Mouse (Mus musculus) thymus, postnatal 10 days (tissue): ENCODE data around the gene Elovl6.

Experiments used
- DNase-seq, 2 experiments: peaks; one replicate each; pipeline ENCODE4 v3.0.0; 2021; ENCODE audit warnings: low spot score in 2 of 2

Gene Elovl6

DNA sequence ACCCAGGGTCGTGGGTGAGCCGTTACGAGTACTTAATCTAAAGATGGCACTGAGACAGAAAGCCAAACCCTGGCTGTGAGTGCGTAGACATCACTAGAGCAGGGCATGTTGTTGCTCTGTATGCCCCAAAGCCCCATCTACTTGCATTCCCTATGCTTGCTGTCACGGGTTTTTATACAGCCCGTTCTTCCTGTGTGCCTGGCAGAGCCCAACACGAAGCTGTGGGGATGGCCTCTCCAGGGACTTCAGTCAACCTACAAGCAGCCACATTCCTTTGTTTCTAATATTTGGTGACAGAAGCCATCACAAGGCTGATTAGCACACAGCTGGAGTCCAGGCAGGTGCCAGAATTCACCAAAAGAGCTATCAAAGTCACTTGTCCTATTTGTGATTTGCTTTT lies 73.3 kb downstream of the Elovl6 start:
- DNase-seq: no peak

DNA sequence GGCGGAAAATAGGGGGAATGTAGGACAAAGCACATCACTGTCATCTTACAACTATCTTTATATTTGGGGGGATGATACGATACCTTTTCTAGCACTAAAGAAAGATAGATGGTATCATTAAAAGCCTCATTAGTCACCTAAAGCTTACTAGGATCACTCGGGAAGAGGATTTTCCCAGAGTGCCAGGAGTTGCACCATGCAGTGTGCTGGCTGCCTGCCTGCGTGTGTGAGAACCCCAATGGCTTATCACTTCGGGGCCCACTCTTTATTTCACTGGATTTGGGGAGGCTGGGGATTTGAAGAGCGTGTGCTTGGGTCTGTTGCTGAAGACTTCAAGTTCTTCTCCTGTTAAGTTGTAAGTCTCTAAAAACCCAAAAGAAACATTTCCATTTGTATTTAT lies 73.8 kb downstream of the Elovl6 start:
- no peak for DNase-seq

GRCm38 (mm10) chr3:129611626-129612025 lies 79.5 kb downstream of the Elovl6 start:
- DNase-seq: no peak

DNA sequence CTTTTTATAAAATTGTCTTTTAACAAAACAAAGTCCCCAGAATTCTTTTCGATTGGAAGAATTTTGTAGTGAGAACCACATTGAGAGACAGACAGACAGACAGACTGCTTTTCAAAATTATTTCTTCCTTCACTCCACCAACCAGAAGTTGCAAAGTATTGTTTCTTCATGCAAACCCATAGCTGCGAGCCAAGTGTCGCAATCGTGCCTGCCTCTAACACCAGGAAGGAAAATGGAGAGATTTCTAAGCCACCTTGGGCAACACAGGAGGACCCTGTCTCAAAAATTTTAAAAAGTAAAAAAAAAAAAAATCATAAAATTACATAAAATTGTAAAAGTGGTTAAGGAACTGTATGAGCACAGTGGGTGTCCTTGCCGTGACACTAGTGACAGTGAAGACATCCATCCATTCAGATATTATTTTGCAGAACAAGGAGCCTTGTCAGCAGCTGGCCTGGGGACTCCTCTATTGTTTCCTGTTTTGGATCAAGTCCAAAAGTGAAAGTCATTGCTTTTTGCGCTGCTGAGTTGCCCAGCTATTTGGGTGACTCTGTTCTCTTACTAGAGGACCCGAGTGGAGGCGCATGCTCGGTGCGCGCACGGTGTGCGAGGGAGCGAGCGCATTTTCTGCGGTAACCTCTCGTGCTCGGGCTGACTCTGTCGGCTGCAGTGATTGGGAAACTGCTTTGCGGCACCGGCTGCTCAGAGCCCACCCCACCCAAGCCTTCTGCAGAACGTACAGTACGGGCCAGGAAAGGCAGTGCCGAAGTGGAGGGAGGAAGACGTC lies 80.3 kb downstream of the Elovl6 start:
- no peak for DNase-seq

- DNase-seq: no peak
These were observed 81.6 kb downstream of the Elovl6 start for GRCm38 (mm10) chr3:129613756-129614155.

DNA sequence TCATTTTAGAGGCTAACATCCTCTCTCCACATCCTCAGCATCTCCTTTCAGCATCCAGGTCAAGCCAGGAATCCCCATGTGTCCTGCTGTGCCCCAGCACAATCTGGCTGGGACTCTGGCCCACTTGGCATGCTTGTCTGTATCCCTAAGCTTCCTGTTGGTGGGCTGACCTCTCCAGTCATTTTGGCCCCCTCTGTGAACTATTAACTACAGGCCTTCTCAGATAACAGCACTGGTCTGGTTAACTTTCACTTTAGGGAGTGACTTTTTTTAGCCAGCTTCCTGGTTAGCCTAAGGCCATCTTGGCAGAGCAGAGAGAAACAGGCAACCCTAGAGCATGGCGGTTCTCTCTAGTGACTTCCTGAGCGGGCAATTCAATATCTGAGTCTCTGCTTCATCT lies 82.1 kb downstream of the Elovl6 start:
- DNase-seq: no peak

DNA sequence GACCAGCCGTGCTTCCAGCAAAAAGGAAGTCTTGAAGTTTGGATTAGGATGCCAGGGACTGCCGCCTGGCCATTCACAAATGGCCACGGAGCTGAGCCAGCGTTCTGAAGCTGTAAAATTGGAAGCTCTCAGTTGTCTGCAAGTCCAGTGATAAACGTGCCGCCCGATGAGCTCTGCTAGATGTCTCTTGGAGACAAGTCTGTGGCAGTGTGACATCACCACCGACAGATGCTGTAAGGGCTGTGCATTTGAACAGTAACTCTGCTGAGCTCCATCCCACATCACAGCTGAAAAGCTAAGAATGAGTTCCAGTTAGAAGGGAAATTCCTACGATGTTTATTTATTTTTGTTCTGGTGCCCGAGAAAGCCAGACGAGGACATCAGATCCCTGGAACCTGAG lies 85.3 kb downstream of the Elovl6 start:
- DNase-seq: no peak

DNA sequence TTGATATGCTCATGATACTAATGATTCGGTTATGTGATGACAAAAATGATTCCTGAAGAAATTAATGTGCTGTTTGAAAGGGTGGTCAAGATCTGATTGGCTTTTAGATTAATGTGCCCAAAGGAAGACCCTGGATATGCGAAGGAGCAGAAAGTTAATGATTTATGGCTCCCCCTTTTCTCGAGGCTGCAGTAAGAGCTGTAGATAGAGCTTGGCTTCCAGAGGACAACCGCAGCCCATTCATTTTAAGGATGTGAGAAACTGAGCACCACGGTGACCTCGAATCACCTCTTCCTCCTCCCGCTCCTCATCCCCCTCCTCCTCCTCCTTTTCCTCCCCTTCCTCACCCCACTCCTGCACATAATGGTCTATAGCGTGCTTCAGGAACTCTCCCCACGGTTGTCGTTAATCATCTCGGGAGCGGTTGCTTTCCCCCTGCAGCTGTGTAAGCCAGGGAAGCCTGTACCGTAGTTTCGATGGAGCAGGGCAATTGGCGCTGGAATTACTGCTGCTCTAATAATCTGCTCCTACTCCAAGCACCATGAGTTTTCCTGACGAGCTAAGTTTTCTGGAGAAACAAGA lies 87.1 kb downstream of the Elovl6 start:
- DNase-seq: no peak

GRCm38 (mm10) chr3:129620802-129621201 lies 88.6 kb downstream of the Elovl6 start:
- no peak for DNase-seq

GRCm38 (mm10) chr3:129621255-129621654 lies 89.1 kb downstream of the Elovl6 start:
- DNase-seq: no peak

DNA sequence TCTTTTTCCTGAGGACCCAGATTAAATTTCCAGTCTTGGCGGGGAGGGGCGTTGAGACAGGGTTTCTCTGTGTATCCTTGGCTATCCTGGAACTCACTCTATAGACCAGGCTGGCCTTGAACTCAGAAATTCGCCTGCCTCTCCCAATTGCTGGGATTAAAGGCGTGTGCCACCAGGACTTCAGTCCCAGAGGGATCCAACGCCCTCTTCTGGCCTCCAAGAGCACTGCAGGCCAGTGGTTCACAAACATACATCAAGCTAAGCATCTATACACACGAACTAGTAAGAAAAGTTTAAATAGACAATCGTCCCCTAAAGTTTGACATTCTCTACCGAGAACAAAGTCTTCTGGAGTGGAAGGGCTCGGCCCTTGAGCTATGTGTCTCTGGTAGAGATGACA lies 90.0 kb downstream of the Elovl6 start:
- peak; percentile 10 to 27 for DNase-seq

DNA sequence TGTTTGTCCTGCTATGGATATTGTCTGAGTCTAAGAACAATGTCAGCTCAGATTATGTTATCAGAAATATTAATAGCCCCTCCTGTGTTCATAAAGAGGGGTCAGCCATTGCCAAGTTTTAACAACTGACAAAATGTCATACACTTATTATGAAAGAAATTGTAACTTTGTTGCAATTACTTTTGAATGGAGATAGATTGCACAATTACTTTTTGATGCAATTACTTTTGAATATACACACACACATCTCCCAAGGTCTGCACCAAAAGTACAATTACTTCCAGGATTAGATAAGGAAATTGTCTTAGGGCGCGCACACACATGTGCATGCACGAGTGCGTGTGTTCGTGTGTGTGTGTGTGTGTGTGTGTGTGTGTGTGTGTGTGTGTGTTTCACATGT lies 90.5 kb downstream of the Elovl6 start:
- DNase-seq: no peak

- DNase-seq: no peak
These were observed 92.1 kb downstream of the Elovl6 start for GRCm38 (mm10) chr3:129624193-129624805.

DNA sequence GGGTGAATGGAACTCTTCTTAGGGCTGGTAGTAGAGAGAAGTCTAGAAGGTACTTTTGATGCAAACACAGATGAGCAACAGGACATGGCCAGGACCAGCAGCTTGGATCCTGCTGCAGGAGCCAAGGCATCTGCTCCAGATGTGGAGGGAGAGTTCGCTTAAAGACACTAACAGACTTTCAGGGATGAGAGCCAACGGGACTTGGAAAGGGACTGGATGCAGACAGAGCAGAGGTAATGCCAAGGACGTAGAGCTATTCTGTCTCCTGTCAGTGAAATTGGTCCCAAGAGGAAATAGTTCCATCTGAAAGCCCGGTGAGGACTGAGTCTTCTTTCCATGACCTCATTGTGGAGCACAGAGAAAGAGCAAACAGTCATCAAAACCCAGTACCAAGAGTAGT lies 95.1 kb downstream of the Elovl6 start:
- no peak for DNase-seq

DNA sequence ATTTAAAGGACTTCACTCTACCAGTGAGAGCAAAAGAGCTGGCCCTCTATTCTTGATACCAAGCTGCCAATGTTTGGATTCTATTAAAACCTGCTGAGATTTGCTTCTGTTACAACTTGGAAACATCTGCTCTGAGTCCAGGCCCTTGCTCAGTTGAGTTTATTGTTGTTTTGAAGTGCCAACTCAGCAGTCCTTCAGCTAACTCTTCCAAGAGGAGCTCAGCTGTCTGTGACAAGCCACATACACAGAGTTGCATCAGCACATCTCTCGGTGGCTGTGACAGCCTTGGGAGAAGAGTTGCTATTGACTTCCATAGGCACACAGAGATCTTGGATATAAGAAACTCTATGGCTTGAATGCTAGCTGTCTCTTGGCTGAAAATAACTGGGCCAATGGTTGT lies 98.9 kb downstream of the Elovl6 start:
- DNase-seq: no peak

- no peak for DNase-seq
These were observed 99.7 kb downstream of the Elovl6 start for GRCm38 (mm10) chr3:129631857-129632256.

GRCm38 (mm10) chr3:129633518-129633917 lies 101.4 kb downstream of the Elovl6 start:
- no peak for DNase-seq

DNA sequence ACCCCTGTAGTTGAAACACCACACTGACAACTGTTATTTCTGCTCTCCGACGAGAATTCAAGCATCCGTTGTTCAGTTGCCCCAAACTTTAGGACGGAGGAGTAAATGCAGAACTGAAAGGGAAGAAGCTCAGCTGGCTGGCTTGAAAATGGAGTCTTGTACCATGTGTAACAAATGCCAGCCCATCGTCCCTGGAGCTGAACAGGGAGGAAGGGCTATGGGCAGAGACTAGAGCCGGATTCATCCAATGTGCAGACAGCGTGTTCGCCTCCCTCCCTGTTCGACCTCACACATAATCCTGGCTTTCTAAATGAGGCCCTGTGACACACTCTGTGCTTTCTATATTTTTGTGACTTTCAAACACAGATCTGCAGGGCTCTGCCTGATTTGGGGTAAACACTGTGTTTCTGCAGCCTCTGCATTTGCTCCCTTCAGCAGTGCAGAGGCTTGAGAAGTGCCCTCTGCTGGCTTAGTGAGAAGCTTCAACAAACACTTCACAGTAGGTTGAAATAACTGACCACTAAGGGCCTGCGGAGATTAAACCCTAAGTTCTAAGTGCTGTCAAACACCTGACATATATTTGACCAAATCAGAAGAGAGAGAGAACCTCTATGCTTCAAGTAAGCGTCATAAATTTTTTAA lies 102.2 kb downstream of the Elovl6 start:
- DNase-seq: peak in 1 of 2 experiments; percentile 25

DNA sequence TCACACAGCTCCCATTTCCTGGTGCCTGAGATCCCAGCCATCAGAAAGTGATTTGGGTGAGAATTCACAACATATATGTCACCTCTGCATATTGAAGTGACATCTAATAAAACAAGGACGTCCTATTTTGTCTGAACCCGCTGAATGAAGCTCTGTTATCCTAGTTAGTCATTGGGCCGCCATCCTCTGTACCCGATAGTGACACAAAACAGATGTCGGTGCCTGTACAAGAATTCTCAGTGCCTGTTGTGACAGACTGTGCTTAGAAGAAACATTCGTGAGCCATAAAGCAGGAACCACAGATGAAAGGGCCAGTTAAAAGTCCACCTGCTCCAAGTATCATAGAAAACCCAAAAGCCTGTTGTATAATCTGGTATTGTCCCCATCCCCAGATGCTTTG lies 105.3 kb downstream of the Elovl6 start:
- DNase-seq: no peak

DNA sequence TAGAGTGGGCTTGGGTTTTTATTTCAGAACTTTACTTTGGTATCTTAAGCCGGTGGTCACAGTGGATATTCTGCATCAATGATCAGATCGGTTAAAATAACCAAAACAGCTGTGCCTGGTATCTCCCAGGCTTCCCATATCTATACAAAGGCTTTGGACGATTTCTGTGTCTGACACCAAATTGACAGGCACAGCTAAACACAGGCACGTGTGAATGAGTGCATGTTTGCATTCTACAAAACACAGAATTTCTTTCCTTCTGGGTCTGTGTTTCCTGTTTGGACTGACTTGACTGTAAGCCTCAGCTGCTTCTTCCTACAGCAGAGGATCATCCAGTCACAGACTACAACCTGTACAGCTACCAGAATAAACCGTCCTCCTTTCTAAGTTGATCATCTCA lies 107.5 kb downstream of the Elovl6 start:
- DNase-seq: no peak

- DNase-seq: no peak
These were observed 108.3 kb downstream of the Elovl6 start for GRCm38 (mm10) chr3:129640211-129641000.

- no peak for DNase-seq
These were observed 109.5 kb downstream of the Elovl6 start for GRCm38 (mm10) chr3:129641621-129642020.
